Mouse (Mus musculus) hindlimb bud, embryonic 11.5 days (tissue): Measurements from ENCODE around the gene Tex19.2.
"Not testable (repeated sequence)": the region's sequence is repeated elsewhere in the genome, so short reads cannot be mapped to it uniquely, and the experiment has no call there.

ENCODE experiments used
- DNase-seq: peaks from one replicate; pipeline ENCODE4 v3.0.0-alpha.2; 2012; ENCODE audit warnings: low read depth, low spot score; ENCODE audit errors: extremely low spot score

Tex19.2 gene

GRCm38 (mm10) chr11:121111601-121112000, 6.9 kb downstream of the Tex19.2 start:
- DNase-seq = no peak

GRCm38 (mm10) chr11:121111051-121111450, 7.4 kb downstream of the Tex19.2 start:
- DNase-seq = no peak

- DNase-seq = no peak
These were observed 8.5 kb downstream of the Tex19.2 start for GRCm38 (mm10) chr11:121109986-121110385.

- DNase-seq = no peak
These were observed 10.4 kb downstream of the Tex19.2 start for GRCm38 (mm10) chr11:121108061-121108460.

- not testable (repeated sequence) for DNase-seq
These were observed 11.2 kb downstream of the Tex19.2 start for GRCm38 (mm10) chr11:121107242-121107641.

- DNase-seq = no peak
These were observed 17.2 kb downstream of the Tex19.2 start for GRCm38 (mm10) chr11:121101124-121101805.

GRCm38 (mm10) chr11:121100692-121101091, 17.8 kb downstream of the Tex19.2 start:
- no peak for DNase-seq

GRCm38 (mm10) chr11:121099762-121100161, 18.7 kb downstream of the Tex19.2 start:
- DNase-seq = no peak

GRCm38 (mm10) chr11:121092606-121093585, 25.6 kb downstream of the Tex19.2 start:
- no peak for DNase-seq

- DNase-seq = no peak
These were observed 27.5 kb downstream of the Tex19.2 start for GRCm38 (mm10) chr11:121090943-121091342.

- DNase-seq = no peak
These were observed 28.5 kb downstream of the Tex19.2 start for GRCm38 (mm10) chr11:121089756-121090546.

GRCm38 (mm10) chr11:121088997-121089396, 29.5 kb downstream of the Tex19.2 start:
- no peak for DNase-seq

GRCm38 (mm10) chr11:121086296-121086695, 32.2 kb downstream of the Tex19.2 start:
- no peak for DNase-seq

GRCm38 (mm10) chr11:121085181-121085580, 33.3 kb downstream of the Tex19.2 start:
- no peak for DNase-seq

GRCm38 (mm10) chr11:121082857-121083500, 35.5 kb downstream of the Tex19.2 start:
- no peak for DNase-seq

GRCm38 (mm10) chr11:121082250-121082649, 36.2 kb downstream of the Tex19.2 start:
- DNase-seq = no peak

GRCm38 (mm10) chr11:121081120-121081519, 37.4 kb downstream of the Tex19.2 start, which contains the start of gene Sectm1a:
TSS of gene Sectm1a (minus strand) at chr11:121081220.
- no peak for DNase-seq

- DNase-seq = no peak
These were observed 38.1 kb downstream of the Tex19.2 start for GRCm38 (mm10) chr11:121080330-121080729.

GRCm38 (mm10) chr11:121075655-121076054, 42.8 kb downstream of the Tex19.2 start:
- no peak for DNase-seq

GRCm38 (mm10) chr11:121069662-121070061, 48.8 kb downstream of the Tex19.2 start:
- not testable (repeated sequence) for DNase-seq
